Mouse (Mus musculus): ENCODE data around the gene Sorbs2. TPM values are rescaled to one million over a fixed set of nuclear protein-coding genes. Genes with fewer than 3 reads are reported as not detected.

The Sorbs2 gene
- total RNA-seq, 1 experiment: 2.1 TPM

DNA sequence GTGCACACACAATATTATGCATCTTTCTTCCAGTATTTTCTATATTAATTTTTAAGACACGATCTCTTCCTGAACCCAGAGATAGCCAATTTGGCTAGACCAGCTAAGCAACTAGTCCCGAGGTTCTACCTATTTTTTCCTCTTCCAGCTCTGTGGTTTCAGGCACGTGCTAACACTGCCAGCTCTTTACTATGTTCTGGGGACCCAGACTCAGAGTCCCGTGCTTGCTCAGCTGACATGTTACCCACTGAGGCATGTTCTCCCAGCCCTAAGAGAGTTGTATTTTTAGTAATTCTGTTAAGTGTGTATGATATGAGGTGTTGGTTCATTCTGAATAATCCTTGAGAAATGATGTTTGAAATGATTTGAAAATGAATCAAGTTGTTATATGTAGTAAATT is 62.5 kb downstream of the Sorbs2 start:
- Histone ChIP-seq H3K4me3 (ENCODE audit: insufficient read depth in 1 of 2, low read depth in 1 of 2, low read length in 2 of 2, poor library complexity in 1 of 2, severe bottlenecking in 1 of 2) (no peak overlapping the region), H3K4me1 (ENCODE audit: control insufficient read depth in 2 of 2, insufficient read depth in 2 of 2, low read length in 2 of 2, poor library complexity in 1 of 2) (no peaks in the 10 kb centered on the region), H3K9ac (ENCODE audit: insufficient read depth, low read depth, low read length, poor library complexity, severe bottlenecking) (no peak overlapping the region), H3K9me3 (ENCODE audit: control insufficient read depth, insufficient read depth, low read depth, low read length) (no peaks in the 10 kb centered on the region), H3K27ac (ENCODE audit: insufficient read depth, low read depth, low read length, poor library complexity, severe bottlenecking) (no peak overlapping the region), H3K36me3 (ENCODE audit: control insufficient read depth, insufficient read depth, low read length, poor library complexity, severe bottlenecking) (no peaks in the 10 kb centered on the region)
- in situ Hi-C loops (cut with MboI; ENCODE audit: low sequenced_read_pairs in 2 of 2, unreplicated experiment in 2 of 2): no loop called here
- TF ChIP-seq MAFK (IDR thresholded peaks at IDR 0.05; ENCODE audit: insufficient read depth, low read depth, low read length): no peak
- DNase-seq (ENCODE audit: low read depth, low spot score): no peak

DNA sequence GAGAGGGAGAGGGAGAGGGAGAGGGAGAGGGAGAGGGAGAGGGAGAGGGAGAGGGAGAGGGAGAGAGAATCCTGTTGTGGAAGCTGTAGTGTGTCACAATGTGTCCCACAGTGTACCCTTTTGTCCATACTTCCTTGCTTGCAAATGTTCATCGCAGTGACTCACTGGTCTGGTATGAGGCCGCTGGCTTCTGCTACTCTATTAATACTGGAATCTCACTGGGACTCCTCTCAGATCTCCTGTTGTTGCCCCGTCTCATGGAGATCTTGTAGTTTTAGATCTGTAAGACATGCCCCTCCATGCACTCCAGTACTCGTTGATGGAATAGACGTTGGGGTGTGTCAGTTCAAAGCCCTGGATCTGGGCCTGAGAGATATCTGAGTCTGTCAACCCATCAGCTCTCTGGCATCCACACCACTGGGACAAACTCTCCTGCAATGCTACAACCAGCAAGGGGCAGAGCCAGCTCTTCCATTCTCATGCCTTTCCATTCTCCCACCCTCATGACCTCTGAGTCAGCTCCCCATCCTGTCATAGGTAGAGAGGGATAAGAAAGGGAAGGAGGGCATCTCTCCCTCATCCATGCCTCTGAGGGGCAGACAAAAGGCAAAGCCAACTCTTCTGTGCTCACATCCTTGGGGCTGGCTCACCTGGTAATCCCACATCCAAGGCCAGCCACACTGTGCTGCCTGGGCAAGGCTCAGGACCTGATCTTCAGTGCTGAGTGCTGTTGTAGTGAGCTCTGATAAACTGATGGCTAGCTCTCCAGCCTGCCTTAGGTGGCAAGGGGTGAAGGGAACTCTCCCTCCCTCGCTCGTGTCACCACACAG is 72.3 kb downstream of the Sorbs2 start:
- no peaks in the 10 kb centered on the region for H3K4me1 ChIP-seq (ENCODE audit: control insufficient read depth in 2 of 2, insufficient read depth in 2 of 2, low read length in 2 of 2, poor library complexity in 1 of 2)
- no peak for TF ChIP-seq MAFK (IDR thresholded peaks at IDR 0.05; ENCODE audit: insufficient read depth, low read depth, low read length)
- no peak overlapping the region for H3K27ac ChIP-seq (ENCODE audit: insufficient read depth, low read depth, low read length, poor library complexity, severe bottlenecking)
- H3K9me3 ChIP-seq (ENCODE audit: control insufficient read depth, insufficient read depth, low read depth, low read length): no peaks in the 10 kb centered on the region
- H3K9ac ChIP-seq (ENCODE audit: insufficient read depth, low read depth, low read length, poor library complexity, severe bottlenecking): no peak overlapping the region
- no peak overlapping the region for H3K4me3 ChIP-seq (ENCODE audit: insufficient read depth in 1 of 2, low read depth in 1 of 2, low read length in 2 of 2, poor library complexity in 1 of 2, severe bottlenecking in 1 of 2)
- H3K36me3 ChIP-seq (ENCODE audit: control insufficient read depth, insufficient read depth, low read length, poor library complexity, severe bottlenecking): no peaks in the 10 kb centered on the region
- in situ Hi-C loops (cut with MboI; ENCODE audit: low sequenced_read_pairs in 2 of 2, unreplicated experiment in 2 of 2): no loop called here
- DNase-seq (ENCODE audit: low read depth, low spot score): no peak

DNA sequence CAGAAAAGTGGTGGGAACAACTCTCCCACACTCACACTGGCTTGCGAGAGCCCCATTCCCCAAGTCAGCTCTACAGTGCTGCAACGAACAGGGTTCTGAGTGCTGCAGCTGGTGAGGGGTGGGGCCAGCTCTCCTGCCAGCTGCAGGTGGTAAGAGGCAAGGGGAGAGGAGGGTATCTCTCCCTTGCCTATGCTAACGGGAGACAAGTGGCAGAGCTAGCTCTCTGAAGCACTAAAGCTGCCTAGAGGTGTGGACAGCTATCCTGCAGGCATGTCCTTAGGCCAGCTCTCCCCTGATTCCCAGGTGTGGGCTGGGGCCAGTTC is 72.9 kb downstream of the Sorbs2 start:
- Histone ChIP-seq H3K4me1 (ENCODE audit: control insufficient read depth in 2 of 2, insufficient read depth in 2 of 2, low read length in 2 of 2, poor library complexity in 1 of 2) (no peaks in the 10 kb centered on the region), H3K27ac (ENCODE audit: insufficient read depth, low read depth, low read length, poor library complexity, severe bottlenecking) (no peak overlapping the region), H3K36me3 (ENCODE audit: control insufficient read depth, insufficient read depth, low read length, poor library complexity, severe bottlenecking) (no peaks in the 10 kb centered on the region), H3K9me3 (ENCODE audit: control insufficient read depth, insufficient read depth, low read depth, low read length) (no peaks in the 10 kb centered on the region), H3K4me3 (ENCODE audit: insufficient read depth in 1 of 2, low read depth in 1 of 2, low read length in 2 of 2, poor library complexity in 1 of 2, severe bottlenecking in 1 of 2) (no peak overlapping the region), H3K9ac (ENCODE audit: insufficient read depth, low read depth, low read length, poor library complexity, severe bottlenecking) (no peak overlapping the region)
- DNase-seq (ENCODE audit: low read depth, low spot score): no peak
- no peak for TF ChIP-seq CHD2 (IDR thresholded peaks at IDR 0.05; ENCODE audit: low read depth, low read length)
- in situ Hi-C loops (cut with MboI; ENCODE audit: low sequenced_read_pairs in 2 of 2, unreplicated experiment in 2 of 2): no loop called here

DNA sequence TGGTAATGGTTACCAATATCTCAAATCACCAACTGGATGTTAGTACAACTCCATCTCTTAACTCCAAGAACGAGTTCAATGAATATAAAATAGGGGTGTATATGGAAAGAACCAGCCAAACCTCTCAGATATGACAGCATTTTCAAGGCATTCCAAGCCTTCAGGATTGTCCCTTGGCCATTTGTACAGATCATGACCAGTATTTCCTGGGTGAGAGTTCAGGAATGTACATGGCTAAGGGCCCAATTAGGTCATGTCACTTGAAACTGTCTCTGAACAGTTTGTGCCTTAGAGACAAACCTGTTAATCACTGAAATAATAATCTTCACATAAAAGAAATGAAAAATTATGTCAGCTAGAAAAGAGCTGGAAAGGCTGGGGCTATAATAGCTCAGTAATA is 76.3 kb downstream of the Sorbs2 start:
- in situ Hi-C loops (cut with MboI; ENCODE audit: low sequenced_read_pairs in 2 of 2, unreplicated experiment in 2 of 2): no loop called here
- H3K36me3 ChIP-seq (ENCODE audit: control insufficient read depth, insufficient read depth, low read length, poor library complexity, severe bottlenecking): no peaks in the 10 kb centered on the region
- no peaks in the 10 kb centered on the region for H3K4me1 ChIP-seq (ENCODE audit: control insufficient read depth in 2 of 2, insufficient read depth in 2 of 2, low read length in 2 of 2, poor library complexity in 1 of 2)
- no peak overlapping the region for H3K4me3 ChIP-seq (ENCODE audit: insufficient read depth in 1 of 2, low read depth in 1 of 2, low read length in 2 of 2, poor library complexity in 1 of 2, severe bottlenecking in 1 of 2)
- H3K27ac ChIP-seq (ENCODE audit: insufficient read depth, low read depth, low read length, poor library complexity, severe bottlenecking): no peak overlapping the region
- H3K9me3 ChIP-seq (ENCODE audit: control insufficient read depth, insufficient read depth, low read depth, low read length): no peaks in the 10 kb centered on the region
- no peak for DNase-seq (ENCODE audit: low read depth, low spot score)
- TF ChIP-seq MAFK (IDR thresholded peaks at IDR 0.05; ENCODE audit: insufficient read depth, low read depth, low read length) (no peak), HCFC1 (IDR thresholded peaks at IDR 0.05; ENCODE audit: borderline replicate concordance, insufficient read depth, low read length) (no peak), CHD2 (IDR thresholded peaks at IDR 0.05; ENCODE audit: low read depth, low read length) (no peak), ZNF384 (IDR thresholded peaks at IDR 0.05; ENCODE audit: low read depth, low read length) (no peak), ZC3H11A (IDR thresholded peaks at IDR 0.05; ENCODE audit: borderline replicate concordance, low read depth, low read length) (no peak)
- no peak overlapping the region for H3K9ac ChIP-seq (ENCODE audit: insufficient read depth, low read depth, low read length, poor library complexity, severe bottlenecking)

DNA sequence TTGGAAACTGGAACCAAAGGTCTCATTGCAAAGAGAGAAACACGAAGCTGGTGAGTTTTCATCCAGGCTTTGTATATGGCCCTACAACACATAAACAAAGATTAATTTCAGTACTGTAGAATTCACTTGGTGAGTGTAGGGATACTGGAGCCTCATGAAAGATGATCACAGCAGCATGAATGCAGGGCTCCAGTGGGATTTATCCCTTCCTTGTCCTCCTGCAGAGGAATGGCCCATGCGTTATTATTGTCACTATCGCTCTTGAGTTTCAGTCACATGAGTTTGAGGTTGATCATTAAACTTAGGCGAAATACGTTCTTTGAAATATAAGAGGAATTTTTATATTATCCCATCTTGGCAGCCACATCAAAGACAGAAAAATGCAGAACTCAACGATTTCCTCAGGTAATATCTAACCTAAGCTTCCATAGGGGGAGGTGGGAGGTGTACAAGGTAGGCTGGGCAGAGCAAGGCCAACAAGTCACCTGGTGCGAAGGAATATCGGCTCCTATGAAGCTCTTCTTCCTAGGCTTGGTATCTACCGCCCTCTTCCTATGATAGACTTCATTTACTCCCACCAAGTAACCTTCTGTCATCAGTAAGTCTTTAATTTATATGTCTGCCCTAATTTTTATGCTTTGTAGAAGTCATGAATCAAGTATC is 76.9 kb downstream of the Sorbs2 start:
- H3K27ac ChIP-seq (ENCODE audit: insufficient read depth, low read depth, low read length, poor library complexity, severe bottlenecking): no peak overlapping the region
- no peaks in the 10 kb centered on the region for H3K36me3 ChIP-seq (ENCODE audit: control insufficient read depth, insufficient read depth, low read length, poor library complexity, severe bottlenecking)
- TF ChIP-seq HCFC1 (IDR thresholded peaks at IDR 0.05; ENCODE audit: borderline replicate concordance, insufficient read depth, low read length): no peak
- no peak for TF ChIP-seq CHD2 (IDR thresholded peaks at IDR 0.05; ENCODE audit: low read depth, low read length)
- no peak for TF ChIP-seq MAFK (IDR thresholded peaks at IDR 0.05; ENCODE audit: insufficient read depth, low read depth, low read length)
- TF ChIP-seq ZNF384 (IDR thresholded peaks at IDR 0.05; ENCODE audit: low read depth, low read length): no peak
- no peak for TF ChIP-seq ZC3H11A (IDR thresholded peaks at IDR 0.05; ENCODE audit: borderline replicate concordance, low read depth, low read length)
- in situ Hi-C loops (cut with MboI; ENCODE audit: low sequenced_read_pairs in 2 of 2, unreplicated experiment in 2 of 2): no loop called here
- H3K9me3 ChIP-seq (ENCODE audit: control insufficient read depth, insufficient read depth, low read depth, low read length): no peaks in the 10 kb centered on the region
- H3K4me1 ChIP-seq (ENCODE audit: control insufficient read depth in 2 of 2, insufficient read depth in 2 of 2, low read length in 2 of 2, poor library complexity in 1 of 2): no peaks in the 10 kb centered on the region
- H3K9ac ChIP-seq (ENCODE audit: insufficient read depth, low read depth, low read length, poor library complexity, severe bottlenecking): no peak overlapping the region
- no peak overlapping the region for H3K4me3 ChIP-seq (ENCODE audit: insufficient read depth in 1 of 2, low read depth in 1 of 2, low read length in 2 of 2, poor library complexity in 1 of 2, severe bottlenecking in 1 of 2)
- DNase-seq (ENCODE audit: low read depth, low spot score): no peak

Measured in ES-E14 (cell line).